Mouse (Mus musculus) small intestine, adult 2 months (tissue): ENCODE data around the gene Fntb. TPM values are rescaled to one million over a fixed set of nuclear protein-coding genes. Genes with fewer than 3 reads are reported as not detected.
"Not testable (repeated sequence)": the region's sequence is repeated elsewhere in the genome, so short reads cannot be mapped to it uniquely, and the experiment has no call there.

Experiments used
- H3K27ac ChIP-seq: fragments of 200-500 bp; 2 replicates; pipeline ENCODE4 v1.5.1; 2012; ENCODE audit warnings: low read depth, low read length, control low read depth, inconsistent platforms; ENCODE audit not compliant: insufficient read depth
- H3K27me3 ChIP-seq: fragments of 200-500 bp; 2 replicates; pipeline ENCODE4 v1.6.1; 2012; ENCODE audit warnings: mild to moderate bottlenecking, moderate library complexity, low read length, inconsistent platforms; ENCODE audit not compliant: control insufficient read depth, insufficient read depth
- H3K36me3 ChIP-seq: fragments of 200-500 bp; 2 replicates; pipeline ENCODE4 v1.6.1; 2012; ENCODE audit warnings: mild to moderate bottlenecking, low read length, control low read depth, inconsistent platforms; ENCODE audit not compliant: control insufficient read depth, insufficient read depth
- H3K4me1 ChIP-seq: fragments of 200-500 bp; 2 replicates; pipeline ENCODE4 v1.6.1; 2012; ENCODE audit warnings: low read length, inconsistent platforms, mixed read lengths; ENCODE audit not compliant: control insufficient read depth, insufficient read depth, insufficient read length
- H3K4me3 ChIP-seq: fragments of 200-500 bp; 2 replicates; pipeline ENCODE4 v1.5.1; 2012; ENCODE audit warnings: low read depth, mild to moderate bottlenecking, control low read depth, inconsistent platforms, low read length, moderate library complexity
- CTCF ChIP-seq: fragments of 200-500 bp; IDR thresholded peaks from 2 replicates; pipeline ENCODE4 v1.5.1; 2012; ENCODE audit warnings: low read depth, mild to moderate bottlenecking, control low read depth, inconsistent platforms, low read length, moderate library complexity, mixed read lengths; ENCODE audit not compliant: insufficient replicate concordance, insufficient read length; ENCODE audit errors: extremely low read depth
- POLR2A ChIP-seq: fragments of 200-500 bp; IDR thresholded peaks from 2 replicates; pipeline ENCODE4 v1.6.1; 2012; ENCODE audit warnings: low read depth, mild to moderate bottlenecking, control low read depth, inconsistent platforms, low read length, moderate library complexity
- WGBS: fragments of 180-500 bp; shearing (Covaris S2); methylation state at CpG from one replicate; pipeline ENCODE4 v1.1.7; 2018; 5-methylcytosine and 5-hydroxymethylcytosine counted together
- polyA plus RNA-seq: library from polyadenylated mRNA; depleted of rRNA; stranded (reverse); fragments of >200 nt; gene quantifications from 2 replicates; pipeline ENCODE4 v1.2.3, GENCODE M21; 2012

Fntb gene
- polyA plus RNA-seq, 1 experiment = 27.1 TPM

GRCm38 (mm10) chr12:76778305-76779083 lies 13.1 kb downstream of the Fntb start:
- TF ChIP-seq CTCF (no peak), POLR2A (no peak)
- Histone ChIP-seq H3K36me3 (peaks cover 12% of the 10 kb centered on the region), H3K27ac (no peak overlapping the region), H3K27me3 (no peaks in the 10 kb centered on the region), H3K4me3 (no peak overlapping the region), H3K4me1 (peaks cover 2% of the 10 kb centered on the region; the same call in 1 of the 2 replicates)
- 43% methylated on average over 10 of the region's 10 CpGs for WGBS

- peaks cover 14% of the 10 kb centered on the region for H3K36me3 ChIP-seq
- H3K4me1 ChIP-seq = no peaks in the 10 kb centered on the region; the same call in 1 of the 2 replicates
- no peak overlapping the region for H3K27ac ChIP-seq
- TF ChIP-seq POLR2A (no peak), CTCF (no peak)
- no peaks in the 10 kb centered on the region for H3K27me3 ChIP-seq
- 95% methylated on average over 5 of the region's 5 CpGs for WGBS
- H3K4me3 ChIP-seq = no peak overlapping the region
Observed at GRCm38 (mm10) chr12:76779951-76780350, 14.6 kb downstream of the Fntb start.

GRCm38 (mm10) chr12:76780639-76781468 lies 15.5 kb downstream of the Fntb start:
- no peak overlapping the region for H3K4me3 ChIP-seq
- peaks cover 13% of the 10 kb centered on the region for H3K36me3 ChIP-seq
- H3K27me3 ChIP-seq = no peaks in the 10 kb centered on the region
- WGBS = 87% methylated on average over 12 of the region's 12 CpGs
- TF ChIP-seq POLR2A = no peak
- no peak overlapping the region for H3K27ac ChIP-seq
- no peaks in the 10 kb centered on the region; the same call in 1 of the 2 replicates for H3K4me1 ChIP-seq

GRCm38 (mm10) chr12:76784056-76784619 lies 18.7 kb downstream of the Fntb start:
- no peak overlapping the region for H3K4me3 ChIP-seq
- no peak overlapping the region for H3K27ac ChIP-seq
- H3K27me3 ChIP-seq = no peaks in the 10 kb centered on the region
- 71% methylated on average over 10 of the region's 10 CpGs for WGBS
- TF ChIP-seq CTCF (no peak), POLR2A (no peak)
- H3K36me3 ChIP-seq = peaks cover 14% of the 10 kb centered on the region
- H3K4me1 ChIP-seq = no peaks in the 10 kb centered on the region

- Histone ChIP-seq H3K27me3 (no peaks in the 10 kb centered on the region), H3K36me3 (peaks cover 13% of the 10 kb centered on the region), H3K4me1 (peaks cover 3% of the 10 kb centered on the region; the same call in 1 of the 2 replicates), H3K4me3 (no peak overlapping the region), H3K27ac (no peak overlapping the region)
- 32% methylated on average over 8 of the region's 8 CpGs for WGBS
- TF ChIP-seq POLR2A = no peak
- TF ChIP-seq CTCF = no peak
Observed at GRCm38 (mm10) chr12:76790446-76791084, 25.2 kb downstream of the Fntb start.

GRCm38 (mm10) chr12:76792540-76792939 lies 27.2 kb downstream of the Fntb start:
- not testable (repeated sequence) for H3K27ac ChIP-seq, H3K27me3 ChIP-seq
- TF ChIP-seq CTCF = 0 out of 2 replicates have a peak, but pooled peaks have one; percentile 5
- peak overlapping the region; percentile 34 for H3K4me3 ChIP-seq
- H3K4me1 ChIP-seq = peaks cover 18% of the 10 kb centered on the region
- 50% methylated on average over 14 of the region's 14 CpGs for WGBS
- peaks cover 13% of the 10 kb centered on the region for H3K36me3 ChIP-seq

- peak within 1 kb of the TSS; percentile 75 for H3K4me3 ChIP-seq
- 20% methylated on average over 5 of the region's 5 CpGs for WGBS
Observed at GRCm38 (mm10) chr12:76795350-76795749, 30.0 kb downstream of the Fntb start, which contains the start of gene Gpx2. TSS of gene Gpx2 (minus strand) at chr12:76795554.

More at GRCm38 (mm10) chr12:76795350-76795749, 30.0 kb downstream of the Fntb start, which contains the start of gene Gpx2:
- Histone ChIP-seq H3K27me3 (no peaks in the 10 kb centered on the region), H3K27ac (peak within 1 kb of the TSS; percentile 91), H3K4me1 (peaks cover 31% of the 10 kb centered on the region), H3K36me3 (peaks cover 12% of the 10 kb centered on the region)
- TF ChIP-seq POLR2A (peak; percentile 73; the same call in 1 of the 2 replicates), CTCF (no peak)
